Mouse (Mus musculus) kidney, embryonic 14.5 days (tissue): ENCODE measurements around the gene Trp73. TPM values are rescaled to one million over a fixed set of nuclear protein-coding genes. Genes with fewer than 3 reads are reported as not detected.

Experiments used
- ATAC-seq: fragments of 200-750 bp; cut with Nextera tagmentation; 2 replicates; pipeline ENCODE4 v1.8.0; 2017; ENCODE audit warnings: moderate number of reproducible peaks, mild to moderate bottlenecking, moderate TSS enrichment, moderate library complexity; ENCODE audit not compliant: low FRiP score, low TSS enrichment
- H3K27ac ChIP-seq: fragments of 300-500 bp; sonication (generic); 2 replicates; pipeline ENCODE4 v1.5.1; 2014; ENCODE audit warnings: low read depth, mild to moderate bottlenecking, low read length, moderate library complexity, mixed read lengths
- H3K27me3 ChIP-seq: fragments of 300-500 bp; sonication (generic); 2 replicates; pipeline ENCODE4 v1.6.1; 2014; ENCODE audit warnings: mild to moderate bottlenecking, low read length; ENCODE audit not compliant: control insufficient read depth, insufficient read depth
- H3K36me3 ChIP-seq: fragments of 300-500 bp; sonication (generic); 2 replicates; pipeline ENCODE4 v1.6.1; 2014; ENCODE audit warnings: low read length, mixed read lengths; ENCODE audit not compliant: control insufficient read depth, insufficient read depth
- H3K4me1 ChIP-seq: fragments of 300-500 bp; sonication (generic); 2 replicates; pipeline ENCODE4 v1.6.1; 2014; ENCODE audit warnings: low read length, mixed read lengths; ENCODE audit not compliant: control insufficient read depth, insufficient read depth
- H3K4me2 ChIP-seq: fragments of 300-500 bp; sonication (generic); replicated peaks from 2 replicates; pipeline ENCODE4 v1.6.1; 2014; ENCODE audit warnings: low read depth, mild to moderate bottlenecking, low read length
- H3K4me3 ChIP-seq: fragments of 300-500 bp; sonication (generic); 2 replicates; pipeline ENCODE4 v1.5.1; 2014; ENCODE audit warnings: mild to moderate bottlenecking, low read length
- H3K9ac ChIP-seq: fragments of 300-500 bp; sonication (generic); 2 replicates; pipeline ENCODE4 v1.6.1; 2014; ENCODE audit warnings: low read depth, mild to moderate bottlenecking, low read length, moderate library complexity
- H3K9me3 ChIP-seq: fragments of 300-500 bp; sonication (generic); 2 replicates; pipeline ENCODE4 v1.6.1; 2016; ENCODE audit warnings: low read length; ENCODE audit not compliant: control insufficient read depth
- WGBS: fragments of 180-500 bp; shearing (Covaris S2); extraction: QIAGEN DNeasy Blood & Tissue Kit; methylation state at CpG from one replicate; pipeline ENCODE4 v1.1.7; 2014; 5-methylcytosine and 5-hydroxymethylcytosine counted together
- polyA plus RNA-seq: library from polyadenylated mRNA; unstranded; fragments of >200 nt; fragmentation: Nextera tagmentation; extraction: Ambion mirVana; gene quantifications from 2 replicates; pipeline ENCODE4 v1.2.1, GENCODE M21; 2014

Gene Trp73
- polyA plus RNA-seq, 1 experiment from 2014 or later: 0.80 TPM

- no peaks in the 10 kb centered on the region for H3K36me3 ChIP-seq
- H3K9ac ChIP-seq: no peak overlapping the region
- no peak overlapping the region for H3K4me2 ChIP-seq
- H3K27me3 ChIP-seq: no peaks in the 10 kb centered on the region
- no peaks in the 10 kb centered on the region for H3K4me1 ChIP-seq
- WGBS: 75% methylated on average over 4 of the region's 4 CpGs
- H3K9me3 ChIP-seq: no peaks in the 10 kb centered on the region
- H3K4me3 ChIP-seq: no peak overlapping the region
- H3K27ac ChIP-seq: no peak overlapping the region
- ATAC-seq: no peak
These were observed 86.9 kb downstream of the Trp73 start for GRCm38 (mm10) chr4:154053065-154053464.

- no peak overlapping the region for H3K4me3 ChIP-seq
- no peaks in the 10 kb centered on the region for H3K9me3 ChIP-seq
- no peaks in the 10 kb centered on the region for H3K4me1 ChIP-seq
- H3K27me3 ChIP-seq: no peaks in the 10 kb centered on the region
- ATAC-seq: no peak
- H3K36me3 ChIP-seq: no peaks in the 10 kb centered on the region
- no peak overlapping the region for H3K4me2 ChIP-seq
- no peak overlapping the region for H3K27ac ChIP-seq
- H3K9ac ChIP-seq: no peak overlapping the region
- WGBS: 89% methylated on average over 3 of the region's 3 CpGs
These were observed 88.6 kb downstream of the Trp73 start for GRCm38 (mm10) chr4:154051401-154051800.

- no peaks in the 10 kb centered on the region for H3K36me3 ChIP-seq
- H3K9ac ChIP-seq: no peak overlapping the region
- no peaks in the 10 kb centered on the region for H3K27me3 ChIP-seq
- no peaks in the 10 kb centered on the region for H3K4me1 ChIP-seq
- H3K9me3 ChIP-seq: no peaks in the 10 kb centered on the region
- H3K4me3 ChIP-seq: no peak overlapping the region
- 73% methylated on average over 5 of the region's 5 CpGs for WGBS
- ATAC-seq: no peak
- H3K27ac ChIP-seq: no peak overlapping the region
- no peak overlapping the region for H3K4me2 ChIP-seq
These were observed 94.2 kb downstream of the Trp73 start for GRCm38 (mm10) chr4:154045837-154046236.

GRCm38 (mm10) chr4:154042577-154042976, 97.4 kb downstream of the Trp73 start, which contains the start of gene Ccdc27:
Gene Ccdc27, minus strand, starts transcription at chr4:154042677.
- Histone ChIP-seq H3K4me1 (no peaks in the 10 kb centered on the region), H3K4me3 (no peak within 1 kb of the TSS)

GRCm38 (mm10) chr4:154037123-154037522, 102.9 kb downstream of the Trp73 start:
- H3K4me3 ChIP-seq: no peak overlapping the region
- peak; percentile 65; the same call in 1 of the 2 replicates for ATAC-seq
- H3K4me2 ChIP-seq: no peak overlapping the region
- H3K9ac ChIP-seq: no peak overlapping the region
- no peaks in the 10 kb centered on the region for H3K9me3 ChIP-seq
- H3K36me3 ChIP-seq: no peaks in the 10 kb centered on the region
- 16% methylated on average over 3 of the region's 3 CpGs for WGBS
- peaks cover 7% of the 10 kb centered on the region; the same call in 1 of the 2 replicates for H3K4me1 ChIP-seq
- no peaks in the 10 kb centered on the region for H3K27me3 ChIP-seq
- H3K27ac ChIP-seq: no peak overlapping the region

More at GRCm38 (mm10) chr4:154042577-154042976, 97.4 kb downstream of the Trp73 start, which contains the start of gene Ccdc27:
- ATAC-seq: no peak
- Histone ChIP-seq H3K4me2 (no peak within 1 kb of the TSS), H3K27me3 (no peaks in the 10 kb centered on the region), H3K27ac (no peak within 1 kb of the TSS), H3K9me3 (no peaks in the 10 kb centered on the region), H3K9ac (no peak within 1 kb of the TSS), H3K36me3 (no peaks in the 10 kb centered on the region)
- WGBS: 73% methylated on average over 9 of the region's 9 CpGs

- Histone ChIP-seq H3K36me3 (no peaks in the 10 kb centered on the region), H3K9me3 (no peaks in the 10 kb centered on the region), H3K4me3 (no peak overlapping the region), H3K4me1 (peaks cover 28% of the 10 kb centered on the region), H3K27me3 (0 out of 2 replicates have a peak, but pooled peaks cover 4% of the 10 kb centered on the region), H3K4me2 (no peak overlapping the region), H3K27ac (no peak overlapping the region), H3K9ac (no peak overlapping the region)
- no peak for ATAC-seq
These were observed 111.4 kb downstream of the Trp73 start for GRCm38 (mm10) chr4:154028646-154029045.

- H3K4me3 ChIP-seq: no peak overlapping the region
- no peak overlapping the region for H3K9ac ChIP-seq
- H3K27ac ChIP-seq: no peak overlapping the region
- ATAC-seq: no peak
- H3K4me1 ChIP-seq: peaks cover 34% of the 10 kb centered on the region
- 82% methylated on average over 7 of the region's 7 CpGs for WGBS
- no peaks in the 10 kb centered on the region for H3K36me3 ChIP-seq
- H3K4me2 ChIP-seq: no peak overlapping the region
- 0 out of 2 replicates have a peak, but pooled peaks cover 4% of the 10 kb centered on the region for H3K27me3 ChIP-seq
- no peaks in the 10 kb centered on the region for H3K9me3 ChIP-seq
These were observed 111.9 kb downstream of the Trp73 start for GRCm38 (mm10) chr4:154028066-154028465.

GRCm38 (mm10) chr4:154026441-154026761, 113.6 kb downstream of the Trp73 start:
- H3K36me3 ChIP-seq: peaks cover 5% of the 10 kb centered on the region
- peak overlapping the region; percentile 73 for H3K4me2 ChIP-seq
- 0 out of 2 replicates have a peak, but pooled peaks cover 4% of the 10 kb centered on the region for H3K27me3 ChIP-seq
- 32% methylated on average over 2 of the region's 2 CpGs for WGBS
- peak overlapping the region; percentile 61; the same call in 1 of the 2 replicates for H3K9ac ChIP-seq
- H3K27ac ChIP-seq: no peak overlapping the region
- ATAC-seq: no peak
- H3K4me3 ChIP-seq: peak overlapping the region; percentile 48
- peaks cover 47% of the 10 kb centered on the region for H3K4me1 ChIP-seq
- no peaks in the 10 kb centered on the region for H3K9me3 ChIP-seq

GRCm38 (mm10) chr4:154025641-154026440, 114.2 kb downstream of the Trp73 start, which contains the start of gene Smim1:
Gene Smim1, minus strand, starts transcription at chr4:154026230.
- peak; percentile 73 for ATAC-seq
- Histone ChIP-seq H3K4me2 (peak within 1 kb of the TSS; percentile 73), H3K4me1 (peaks cover 47% of the 10 kb centered on the region), H3K9me3 (no peaks in the 10 kb centered on the region), H3K4me3 (peak within 1 kb of the TSS; percentile 48), H3K27ac (peak within 1 kb of the TSS; percentile 65; the same call in 1 of the 2 replicates), H3K27me3 (0 out of 2 replicates have a peak, but pooled peaks cover 4% of the 10 kb centered on the region), H3K9ac (peak within 1 kb of the TSS; percentile 61), H3K36me3 (peaks cover 10% of the 10 kb centered on the region)
- under 1% methylated on average over 33 of the region's 33 CpGs for WGBS
